ENCODE assay signal across 10 mouse cellular contexts in the genomic region with DNA sequence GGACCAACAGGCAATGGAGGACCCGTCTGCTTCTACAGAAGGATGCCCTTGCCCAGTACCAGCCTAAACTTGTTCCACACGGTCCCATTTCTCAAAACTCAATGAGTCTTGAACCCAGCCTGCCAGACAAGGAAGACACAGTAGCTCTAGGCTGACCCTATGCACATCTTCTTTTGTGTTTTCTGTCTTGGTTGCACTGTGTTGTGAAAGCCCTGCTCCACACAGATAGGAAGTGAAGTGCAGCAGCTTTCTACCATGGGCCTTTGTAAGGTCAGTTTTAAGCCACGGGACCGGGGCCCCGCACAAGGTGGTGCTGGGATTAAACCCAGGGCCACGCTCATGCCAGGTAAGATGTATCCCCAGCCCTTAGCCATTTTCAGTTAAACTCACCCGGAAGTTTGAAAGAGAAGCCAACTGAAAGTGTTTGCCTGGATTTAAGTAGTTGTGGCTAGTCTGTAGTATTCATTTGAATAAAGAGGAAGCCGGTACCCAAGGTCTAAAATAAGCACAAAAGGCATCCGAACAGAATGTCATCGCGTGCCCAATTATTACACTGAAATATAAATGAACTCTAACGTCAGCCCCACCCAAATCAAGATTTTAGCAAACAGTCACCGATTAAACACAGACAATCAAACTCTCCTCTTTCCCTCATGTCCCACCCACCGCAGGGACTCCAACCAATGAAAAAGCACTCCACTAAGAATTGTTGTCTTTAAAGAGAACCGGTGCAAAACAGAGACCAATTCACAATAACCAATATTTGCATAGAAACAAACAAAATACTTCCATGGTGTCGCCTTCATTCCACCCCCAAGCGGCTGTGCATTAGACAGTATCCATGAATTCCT. TPM values are rescaled to one million over a fixed set of nuclear protein-coding genes. Genes with fewer than 3 reads are reported as not detected.
DNase-seq lines count a peak whose midpoint lies in the region; ATAC-seq and TF ChIP-seq lines count a peak whose summit lies in the region.
"Had no signal": no experiment of that assay in that cellular context is flagged by ENCODE, and none has a peak within 500 bp of the region (broad histone marks: within the 10 kb centered on the region; RNA-seq: fewer than 3 reads in every experiment).

No protein-coding gene starts in this region.

- no peak for TF ChIP-seq EP300 in CH12.LX (IDR thresholded peaks at IDR 0.05; ENCODE audit: low read length)

- TF ChIP-seq POLR2A in CH12.LX (IDR thresholded peaks at IDR 0.05; ENCODE audit: low read depth, low read length) = 0 out of 2 replicates have a peak, but pooled peaks have one; percentile 34

- H3K4me3 ChIP-seq in liver, embryonic 16.5 days (ENCODE audit: low read depth, low read length) = no peak overlapping the region
- H3K4me3 ChIP-seq in liver, embryonic 11.5 days (ENCODE audit: low read depth, low read length) = no peak overlapping the region
- peak overlapping the region; percentile 2 to 39 (median 4) for H3K4me3 ChIP-seq in CH12.LX (replicated peaks in 1 of 3; ENCODE audit: low read depth in 2 of 3, low read length in 2 of 3, poor library complexity in 1 of 3)

- H3K4me2 ChIP-seq in liver, embryonic 16.5 days (ENCODE audit: low read depth, low read length) = no peak overlapping the region
- H3K4me2 ChIP-seq in liver, embryonic 11.5 days = no peak overlapping the region
- H3K4me2 ChIP-seq in CH12.LX (ENCODE audit: insufficient read depth, low read depth, poor library complexity, severe bottlenecking) = peak overlapping the region; percentile 90
- H3K4me2 ChIP-seq: hindbrain, embryonic 14.5 days; lung, embryonic 14.5 days had no signal

- in situ Hi-C loops in CH12.LX (cut with MboI; ENCODE audit: low pct_ligation_motif_present, low pct_unique_long_range_greater_than_20kb, low sequenced_read_pairs) = no loop called here

- TF ChIP-seq CTCF in CH12.LX (conservative IDR thresholded peaks at IDR 0.05 in 1 of 2, IDR thresholded peaks at IDR 0.05 in 1 of 2; ENCODE audit: low read depth in 2 of 2, low read length in 2 of 2) = no peak

- dilution Hi-C loops in CH12.LX (cut with MboI; ENCODE audit: extremely low pct_ligation_motif_present, extremely low pct_unique_long_range_greater_than_20kb, low sequenced_read_pairs) = no loop called here

- H3K4me1 ChIP-seq in liver, embryonic 16.5 days (ENCODE audit: control insufficient read depth, low read depth, low read length) = peaks cover 7% of the 10 kb centered on the region
- peaks cover 3% of the 10 kb centered on the region; the same call in 1 of the 2 replicates for H3K4me1 ChIP-seq in liver, embryonic 11.5 days (replicated peaks; ENCODE audit: control insufficient read depth, insufficient read depth, low read length)
- H3K4me1 ChIP-seq in CH12.LX (ENCODE audit: control insufficient read depth in 1 of 2, insufficient read depth in 2 of 2) = peaks cover 17 to 46% of the 10 kb centered on the region in 2 experiments

- no peaks in the 10 kb centered on the region for H3K27me3 ChIP-seq in liver, embryonic 16.5 days (ENCODE audit: control insufficient read depth, insufficient read depth, low read depth, low read length)
- no peaks in the 10 kb centered on the region for H3K27me3 ChIP-seq in liver, embryonic 11.5 days (replicated peaks; ENCODE audit: control insufficient read depth, insufficient read depth, low read length)
- H3K27me3 ChIP-seq in CH12.LX (replicated peaks) = no peaks in the 10 kb centered on the region

- TF ChIP-seq RAD21 in CH12.LX (IDR thresholded peaks at IDR 0.05; ENCODE audit: low read depth, low read length) = no peak

- no peaks in the 10 kb centered on the region for H3K36me3 ChIP-seq in liver, embryonic 16.5 days (ENCODE audit: control insufficient read depth, insufficient read depth)
- H3K36me3 ChIP-seq in liver, embryonic 11.5 days (ENCODE audit: control insufficient read depth, insufficient read depth, low read length) = no peaks in the 10 kb centered on the region
- no peaks in the 10 kb centered on the region for H3K36me3 ChIP-seq in CH12.LX (replicated peaks in 1 of 2; ENCODE audit: control insufficient read depth in 1 of 2, insufficient read depth in 1 of 2, low read length in 1 of 2)

- no peaks in the 10 kb centered on the region for H3K79me2 ChIP-seq in CH12.LX (replicated peaks; ENCODE audit: control insufficient read depth, extremely low read depth, insufficient read depth, poor library complexity, severe bottlenecking)

- ATAC-seq in liver, embryonic 16.5 days (ENCODE audit: low read depth) = no peak
- no peak for ATAC-seq in liver, embryonic 11.5 days (replicated peaks; ENCODE audit: low FRiP score)
- ATAC-seq: midbrain, embryonic 16.5 days had no signal

- peak overlapping the region; percentile 43; the same call in 1 of the 2 replicates for H3K27ac ChIP-seq in liver, embryonic 16.5 days (ENCODE audit: low read length)
- no peak overlapping the region for H3K27ac ChIP-seq in liver, embryonic 11.5 days (ENCODE audit: low read depth, low read length)
- H3K27ac ChIP-seq in CH12.LX (ENCODE audit: insufficient read depth, low read depth) = no peak overlapping the region
- H3K27ac ChIP-seq: hindbrain, embryonic 14.5 days had no signal

- DNase-seq in liver, embryonic 11.5 days (ENCODE audit: low spot score) = no peak
- DNase-seq in CH12.LX (ENCODE audit: extremely low read depth) = no peak
- DNase-seq in induced T-regulatory cell, adult 2 months (ENCODE audit: low read depth) = peak; percentile 67
- DNase-seq in thymus, postnatal 14 days = peak; percentile 64
- no peak for DNase-seq in layer of hippocampus, postnatal 36 days
- DNase-seq in frontal cortex, postnatal 25 days (ENCODE audit: low spot score in 2 of 2) = no peak

- no peaks in the 10 kb centered on the region for H3K9me3 ChIP-seq in liver, embryonic 16.5 days (replicated peaks; ENCODE audit: control insufficient read depth, low read length)
- H3K9me3 ChIP-seq in liver, embryonic 11.5 days (ENCODE audit: control insufficient read depth, low read length) = no peaks in the 10 kb centered on the region
- no peaks in the 10 kb centered on the region for H3K9me3 ChIP-seq in CH12.LX (replicated peaks; ENCODE audit: low read length)

- H3K9ac ChIP-seq in liver, embryonic 16.5 days (ENCODE audit: low read depth, low read length) = no peak overlapping the region
- no peak overlapping the region for H3K9ac ChIP-seq in liver, embryonic 11.5 days (ENCODE audit: low read depth, low read length)
- H3K9ac ChIP-seq in CH12.LX (ENCODE audit: insufficient read depth, low read depth) = peak overlapping the region; percentile 49; the same call in 1 of the 2 replicates
- H3K9ac ChIP-seq: hindbrain, embryonic 14.5 days; lung, embryonic 14.5 days had no signal

- WGBS in liver, embryonic 16.5 days (ENCODE audit: insufficient replicate concordance) = 35% methylated on average over 17 of the region's 17 CpGs
- WGBS in liver, embryonic 11.5 days = 57% methylated on average over 17 of the region's 17 CpGs

TF ChIP-seq in CH12.LX, 34 proteins besides CTCF, POLR2A, EP300 and RAD21:
- peak; percentile 63; the same call in 1 of the 2 replicates for TF ChIP-seq MEF2A (IDR thresholded peaks at IDR 0.05; ENCODE audit: borderline replicate concordance, low read depth, low read length)
- TF ChIP-seq E2F4 (IDR thresholded peaks at IDR 0.05; ENCODE audit: insufficient replicate concordance, low read depth, low read length) = no peak
- TF ChIP-seq MXI1 (IDR thresholded peaks at IDR 0.05; ENCODE audit: low read depth, low read length) = no peak
- peak; percentile 65 for TF ChIP-seq ELF1 (IDR thresholded peaks at IDR 0.05; ENCODE audit: low read depth, low read length)
- TF ChIP-seq CHD1 (IDR thresholded peaks at IDR 0.05; ENCODE audit: low read depth, low read length) = no peak
- TF ChIP-seq KAT2A (IDR thresholded peaks at IDR 0.05; ENCODE audit: insufficient replicate concordance, low read length) = no peak
- TF ChIP-seq JUND (conservative IDR thresholded peaks at IDR 0.05; ENCODE audit: low read depth, low read length) = no peak
- TF ChIP-seq ZKSCAN1 (IDR thresholded peaks at IDR 0.05; ENCODE audit: borderline replicate concordance, low read depth, low read length) = no peak
- TF ChIP-seq PAX5 (IDR thresholded peaks at IDR 0.05; ENCODE audit: low read length) = no peak
- no peak for TF ChIP-seq SIN3A (IDR thresholded peaks at IDR 0.05; ENCODE audit: low read length)
- no peak for TF ChIP-seq MAZ (IDR thresholded peaks at IDR 0.05; ENCODE audit: low read depth, low read length)
- TF ChIP-seq IRF4 (IDR thresholded peaks at IDR 0.05; ENCODE audit: low read depth, low read length) = no peak
- peak; percentile 61 for TF ChIP-seq BHLHE40 (IDR thresholded peaks at IDR 0.05; ENCODE audit: low read depth, low read length)
- no peak for TF ChIP-seq JUN (IDR thresholded peaks at IDR 0.05; ENCODE audit: insufficient read depth, low read depth, low read length)
- TF ChIP-seq ETS1 (conservative IDR thresholded peaks at IDR 0.05; ENCODE audit: low read depth, low read length) = no peak
- TF ChIP-seq NELFE (IDR thresholded peaks at IDR 0.05; ENCODE audit: low read depth, low read length) = 0 out of 2 replicates have a peak, but pooled peaks have one; percentile 3
- peak; percentile 68; the same call in 1 of the 2 replicates for TF ChIP-seq TBP (conservative IDR thresholded peaks at IDR 0.05; ENCODE audit: low read depth, low read length)

RNA-seq across cellular contexts. Expression of gene Gsn, which starts 23.4 kb away (rescaled TPM):
- polyA plus RNA-seq in liver, embryonic 16.5 days (2015; fragmentation: Nextera tagmentation; extraction: Ambion mirVana) = 163 and 188 TPM in 2 replicates
- 76.4 and 85.4 TPM in 2 replicates for polyA plus RNA-seq in liver, embryonic 11.5 days (2014; fragmentation: Nextera tagmentation; extraction: Ambion mirVana)
- total RNA-seq in CH12.LX (2012; rRNA removed) = 41.0 and 54.2 TPM in 2 replicates
- 37.5 and 42.9 TPM in 2 replicates for total RNA-seq in CH12.LX (2014; rRNA removed)
- polyA plus RNA-seq in CH12.LX (2012; ENCODE audit: insufficient read length, low read depth) = 22.6 and 24.2 TPM in 2 replicates
- total RNA-seq in layer of hippocampus, postnatal 36 days (2021) = 10 to 100 TPM; 73.3 to 75.0 TPM

RNA-seq across cellular contexts. Expression of gene Rab14, which starts 31.9 kb away (rescaled TPM):
- polyA plus RNA-seq in liver, embryonic 16.5 days (2015; fragmentation: Nextera tagmentation; extraction: Ambion mirVana) = 110 and 114 TPM in 2 replicates
- polyA plus RNA-seq in liver, embryonic 11.5 days (2014; fragmentation: Nextera tagmentation; extraction: Ambion mirVana) = 192 and 201 TPM in 2 replicates
- total RNA-seq in CH12.LX (2012; rRNA removed) (26.8 and 31.6 TPM in 2 replicates), CH12.LX (2014; rRNA removed) (66.2 and 69.2 TPM in 2 replicates)
- 83.1 and 94.4 TPM in 2 replicates for polyA plus RNA-seq in CH12.LX (2012; ENCODE audit: insufficient read length, low read depth)
- total RNA-seq in layer of hippocampus, postnatal 36 days (2021) = 100 to 1,000 TPM; 234 to 236 TPM

Comparison
In these comparisons a context has a peak if more than half of its experiments do, and no peak if none do; other contexts are left out.
1. H3K4me3 ChIP-seq: peak in CH12.LX (3 of 3); none in liver, embryonic 16.5 days (single experiment) and liver, embryonic 11.5 days (single experiment).
2. DNase-seq: peak in induced T-regulatory cell, adult 2 months (single experiment) and thymus, postnatal 14 days (single experiment); none in liver, embryonic 11.5 days (single experiment), CH12.LX (single experiment), layer of hippocampus, postnatal 36 days (0 of 2) and frontal cortex, postnatal 25 days (0 of 2).